Mouse (Mus musculus) ES-E14 (cell line): ENCODE measurements around the gene Itih3. TPM values are rescaled to one million over a fixed set of nuclear protein-coding genes. Genes with fewer than 3 reads are reported as not detected.

Experiments used
- DNase-seq: peaks from one replicate; pipeline ENCODE4 v3.0.0-alpha.2; 2013; ENCODE audit warnings: low read depth, low spot score
- H3K27ac ChIP-seq: 2 replicates; pipeline ENCODE4 v1.5.1; 2012; ENCODE audit warnings: low read depth, mild to moderate bottlenecking, low read length, moderate library complexity, mixed read lengths; ENCODE audit not compliant: poor library complexity, insufficient read depth, severe bottlenecking
- H3K36me3 ChIP-seq: 2 replicates; pipeline ENCODE4 v1.6.1; 2012; ENCODE audit warnings: mild to moderate bottlenecking, low read length, moderate library complexity, mixed read lengths; ENCODE audit not compliant: control insufficient read depth, poor library complexity, insufficient read depth, severe bottlenecking
- H3K4me1 ChIP-seq, 2 experiments: fragments of 150-350 bp in 1 of 2; sonication (generic) in 1 of 2; 2 replicates each; pipeline ENCODE4 v1.6.1; 2012; ENCODE audit warnings: low read length in 2 of 2, mild to moderate bottlenecking in 1 of 2, mixed read lengths in 1 of 2; ENCODE audit not compliant: control insufficient read depth in 2 of 2, insufficient read depth in 2 of 2, poor library complexity in 1 of 2
- H3K4me3 ChIP-seq, 2 experiments: fragments of 150-350 bp in 1 of 2; sonication (generic) in 1 of 2; 2 replicates each; pipeline ENCODE4 v1.5.1; 2012; ENCODE audit warnings: low read length in 2 of 2, low read depth in 1 of 2, mild to moderate bottlenecking in 1 of 2, mixed read lengths in 1 of 2; ENCODE audit not compliant: insufficient read depth in 1 of 2, poor library complexity in 1 of 2, severe bottlenecking in 1 of 2
- H3K9ac ChIP-seq: 2 replicates; pipeline ENCODE4 v1.6.1; 2012; ENCODE audit warnings: low read depth, mild to moderate bottlenecking, low read length, mixed read lengths; ENCODE audit not compliant: poor library complexity, insufficient read depth, severe bottlenecking
- H3K9me3 ChIP-seq: fragments of 150-350 bp; sonication (generic); 2 replicates; pipeline ENCODE4 v1.6.1; 2012; ENCODE audit warnings: low read depth, mild to moderate bottlenecking, low read length; ENCODE audit not compliant: control insufficient read depth, insufficient read depth
- CHD2 ChIP-seq: IDR thresholded peaks from 2 replicates; pipeline ENCODE4 v1.6.1; 2014; ENCODE audit warnings: mild to moderate bottlenecking, low read depth, low read length, inconsistent platforms
- HCFC1 ChIP-seq: IDR thresholded peaks from 2 replicates; pipeline ENCODE4 v1.6.1; 2012; ENCODE audit warnings: low read length, inconsistent platforms, borderline replicate concordance; ENCODE audit not compliant: insufficient read depth
- MAFK ChIP-seq: IDR thresholded peaks from 2 replicates; pipeline ENCODE4 v1.6.1; 2014; ENCODE audit warnings: mild to moderate bottlenecking, low read depth, low read length, inconsistent platforms; ENCODE audit not compliant: insufficient read depth
- ZC3H11A ChIP-seq: IDR thresholded peaks from 2 replicates; pipeline ENCODE4 v1.6.1; 2012; ENCODE audit warnings: low read depth, mild to moderate bottlenecking, inconsistent platforms, low read length, borderline replicate concordance
- ZNF384 ChIP-seq: IDR thresholded peaks from 2 replicates; pipeline ENCODE4 v1.6.1; 2012; ENCODE audit warnings: low read depth, low read length, inconsistent platforms
- in situ Hi-C, 2 experiments: fragments of 600-800 bp; cut with MboI; formaldehyde crosslinking; loops; one replicate each; pipeline ENCODE4 v1.15.1; 2025; ENCODE audit warnings: low sequenced_read_pairs in 2 of 2, inconsistent platforms in 1 of 2; ENCODE audit not compliant: unreplicated experiment in 2 of 2
- total RNA-seq: library from RNA; depleted of rRNA; stranded (reverse); fragments of 300-350 nt; gene quantifications from 2 replicates; pipeline ENCODE4 v1.2.3, GENCODE M21; 2012

The Itih3 gene
- total RNA-seq, 1 experiment = 0.40 TPM

GRCm38 (mm10) chr14:30877827-30878226 is 45.7 kb downstream of the Itih3 start:
- H3K4me1 ChIP-seq = peaks cover 0 to 12% of the 10 kb centered on the region in 2 experiments; a peak in 2 of 4 replicates
- in situ Hi-C loops = no loop called here

GRCm38 (mm10) chr14:30876451-30876850 is 47.1 kb downstream of the Itih3 start:
- in situ Hi-C loops = no loop called here
- no peak overlapping the region for H3K27ac ChIP-seq
- H3K9ac ChIP-seq = no peak overlapping the region
- DNase-seq = no peak
- no peaks in the 10 kb centered on the region for H3K9me3 ChIP-seq
- peaks cover 0 to 12% of the 10 kb centered on the region in 2 experiments; a peak in 2 of 4 replicates for H3K4me1 ChIP-seq
- peaks cover 9% of the 10 kb centered on the region; the same call in 1 of the 2 replicates for H3K36me3 ChIP-seq
- no peak overlapping the region for H3K4me3 ChIP-seq
- TF ChIP-seq HCFC1 = no peak
- no peak for TF ChIP-seq MAFK
- no peak for TF ChIP-seq CHD2
- TF ChIP-seq ZC3H11A = no peak
- no peak for TF ChIP-seq ZNF384

More at GRCm38 (mm10) chr14:30877827-30878226, 45.7 kb downstream of the Itih3 start:
- no peak overlapping the region for H3K4me3 ChIP-seq
- no peak overlapping the region for H3K9ac ChIP-seq
- H3K27ac ChIP-seq = no peak overlapping the region
- TF ChIP-seq CHD2 (no peak), MAFK (no peak), ZC3H11A (no peak), HCFC1 (no peak), ZNF384 (no peak)
- DNase-seq = no peak
- peaks cover 6% of the 10 kb centered on the region; the same call in 1 of the 2 replicates for H3K36me3 ChIP-seq
- H3K9me3 ChIP-seq = no peaks in the 10 kb centered on the region

DNA sequence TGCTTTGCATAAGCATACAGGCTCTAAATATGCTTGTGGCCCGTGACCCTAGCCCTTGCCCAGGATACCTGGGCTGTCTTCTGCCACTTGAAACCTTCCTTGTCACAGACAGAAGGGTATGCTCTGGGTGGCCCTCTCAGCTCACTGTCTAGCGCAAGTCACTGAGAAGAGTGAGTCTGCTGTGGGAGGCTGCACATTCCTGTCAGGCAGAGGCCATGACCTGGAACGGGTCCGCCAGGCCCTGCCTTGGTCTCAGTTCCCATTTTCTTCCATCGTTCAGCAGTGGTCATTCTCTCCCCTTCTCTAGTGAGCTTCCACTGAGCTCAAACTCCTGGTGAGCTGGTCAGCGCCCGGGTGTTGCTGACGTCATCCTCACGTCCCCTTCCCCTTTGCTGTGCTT is 47.6 kb downstream of the Itih3 start:
- in situ Hi-C loops = no loop called here
- peaks cover 9% of the 10 kb centered on the region; the same call in 1 of the 2 replicates for H3K36me3 ChIP-seq
- TF ChIP-seq CHD2 (no peak), HCFC1 (no peak), ZNF384 (no peak), MAFK (no peak), ZC3H11A (no peak)
- DNase-seq = no peak
- H3K9ac ChIP-seq = no peak overlapping the region
- H3K27ac ChIP-seq = no peak overlapping the region
- H3K9me3 ChIP-seq = no peaks in the 10 kb centered on the region
- peaks cover 0 to 12% of the 10 kb centered on the region in 2 experiments; a peak in 2 of 4 replicates for H3K4me1 ChIP-seq
- H3K4me3 ChIP-seq = no peak overlapping the region

GRCm38 (mm10) chr14:30875130-30875865 is 48.3 kb downstream of the Itih3 start:
- Histone ChIP-seq H3K36me3 (peaks cover 9% of the 10 kb centered on the region; the same call in 1 of the 2 replicates), H3K9me3 (no peaks in the 10 kb centered on the region), H3K9ac (no peak overlapping the region), H3K27ac (no peak overlapping the region), H3K4me1 (peaks cover 0 to 11% of the 10 kb centered on the region in 2 experiments; a peak in 2 of 4 replicates), H3K4me3 (no peak overlapping the region)
- in situ Hi-C loops = no loop called here
- no peak for DNase-seq
- no peak for TF ChIP-seq HCFC1
- TF ChIP-seq ZNF384 = no peak
- TF ChIP-seq CHD2 = no peak
- no peak for TF ChIP-seq MAFK
- no peak for TF ChIP-seq ZC3H11A
